Comparison of ENCODE assay signal across 9 mouse cellular contexts in the genomic region with DNA sequence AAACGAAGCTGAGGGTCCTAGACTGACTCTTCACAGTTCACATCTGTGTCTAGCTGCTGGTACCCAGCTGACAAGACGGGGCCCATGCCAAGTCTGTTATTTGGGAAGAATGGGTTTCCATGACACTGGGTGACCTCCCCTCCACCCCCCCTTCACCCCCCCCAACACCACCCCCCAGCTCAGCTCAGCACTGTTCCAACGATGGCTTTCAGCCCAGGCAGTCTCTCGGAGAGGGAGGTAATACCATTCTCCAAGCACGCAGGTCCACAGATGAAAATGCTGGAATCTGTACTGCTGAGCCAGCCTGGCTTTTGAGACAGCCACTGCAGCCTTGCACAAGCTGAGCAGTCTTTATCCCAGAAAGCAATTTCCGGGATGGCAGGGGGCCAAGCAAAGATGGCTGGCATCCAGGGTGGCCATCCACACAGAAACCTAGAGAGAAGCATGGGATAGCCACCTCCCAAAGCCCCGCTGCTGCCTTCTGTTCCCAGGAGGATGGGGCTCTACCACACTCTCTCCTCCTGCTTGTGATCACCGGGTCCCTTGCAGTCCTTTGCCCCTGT. TPM values are rescaled to one million over a fixed set of nuclear protein-coding genes. Genes with fewer than 3 reads are reported as not detected.
DNase-seq lines count a peak whose midpoint lies in the region; ATAC-seq and TF ChIP-seq lines count a peak whose summit lies in the region.
"Had no signal": no experiment of that assay in that cellular context is flagged by ENCODE, and none has a peak within 500 bp of the region (broad histone marks: within the 10 kb centered on the region; RNA-seq: fewer than 3 reads in every experiment).

No protein-coding gene starts in this region.

- H3K36me3 ChIP-seq in kidney, embryonic 15.5 days = no peaks in the 10 kb centered on the region
- H3K36me3 ChIP-seq in neural tube, embryonic 15.5 days = no peaks in the 10 kb centered on the region
- H3K36me3 ChIP-seq: liver, embryonic 13.5 days had no signal

- no peak overlapping the region for H3K27ac ChIP-seq in kidney, embryonic 15.5 days
- peak overlapping the region; percentile 76 for H3K27ac ChIP-seq in neural tube, embryonic 15.5 days (replicated peaks)
- H3K27ac ChIP-seq: liver, embryonic 13.5 days had no signal

- no peaks in the 10 kb centered on the region for H3K9me3 ChIP-seq in kidney, embryonic 15.5 days (replicated peaks)
- H3K9me3 ChIP-seq in neural tube, embryonic 15.5 days (replicated peaks) = no peaks in the 10 kb centered on the region
- H3K9me3 ChIP-seq: liver, embryonic 13.5 days had no signal

- no peak for TF ChIP-seq POLR2A in brain, embryonic 14.5 days (IDR thresholded peaks at IDR 0.05; ENCODE audit: borderline replicate concordance, extremely low read depth, insufficient read depth, insufficient read length, poor library complexity, severe bottlenecking)

- 0 out of 2 replicates have a peak, but pooled peaks cover 10% of the 10 kb centered on the region for H3K4me1 ChIP-seq in kidney, embryonic 15.5 days
- H3K4me1 ChIP-seq in neural tube, embryonic 15.5 days = peaks cover 24% of the 10 kb centered on the region
- H3K4me1 ChIP-seq: liver, embryonic 13.5 days had no signal

- H3K4me3 ChIP-seq in kidney, embryonic 15.5 days (replicated peaks) = no peak overlapping the region
- H3K4me3 ChIP-seq in neural tube, embryonic 15.5 days (replicated peaks) = no peak overlapping the region
- H3K4me3 ChIP-seq: liver, embryonic 13.5 days had no signal

- H3K9ac ChIP-seq in kidney, embryonic 15.5 days = no peak overlapping the region
- no peak overlapping the region for H3K9ac ChIP-seq in neural tube, embryonic 15.5 days (replicated peaks)
- H3K9ac ChIP-seq: liver, embryonic 13.5 days had no signal

- ATAC-seq in kidney, embryonic 15.5 days (replicated peaks; ENCODE audit: low FRiP score) = no peak
- peak; percentile 80 for ATAC-seq in neural tube, embryonic 15.5 days (ENCODE audit: low FRiP score)
- no peak for ATAC-seq in inflammation-experienced regulatory T-cells, adult 6 months

- 72% methylated on average over 8 of the region's 8 CpGs for WGBS in kidney, embryonic 15.5 days
- WGBS in neural tube, embryonic 15.5 days = 40% methylated on average over 8 of the region's 8 CpGs

- peak; percentile 69 for DNase-seq in kidney, postnatal 10 days
- peak; percentile 92 for DNase-seq in brain, embryonic 14.5 days (ENCODE audit: low read depth)
- peak; percentile 91 for DNase-seq in cerebellum, postnatal 36 days
- peak; percentile 81 to 82 for DNase-seq in layer of hippocampus, postnatal 14 days (ENCODE audit: low spot score in 2 of 2)
- no peak for DNase-seq in thymus, postnatal 25 days
- DNase-seq: liver, embryonic 13.5 days had no signal

- no peaks in the 10 kb centered on the region for H3K27me3 ChIP-seq in kidney, embryonic 15.5 days
- no peaks in the 10 kb centered on the region for H3K27me3 ChIP-seq in neural tube, embryonic 15.5 days (replicated peaks)

- no peak for TF ChIP-seq CTCF in brain, embryonic 14.5 days (IDR thresholded peaks at IDR 0.05; ENCODE audit: borderline replicate concordance, extremely low read depth, insufficient read depth, insufficient read length)

- H3K4me2 ChIP-seq in kidney, embryonic 15.5 days = no peak overlapping the region
- no peak overlapping the region for H3K4me2 ChIP-seq in neural tube, embryonic 15.5 days
- H3K4me2 ChIP-seq: liver, embryonic 13.5 days had no signal

RNA-seq across cellular contexts. Expression of a gene that starts 1.2 kb away (rescaled TPM):
- polyA plus RNA-seq in kidney, embryonic 15.5 days (2015; fragmentation: Nextera tagmentation; extraction: Ambion mirVana) = 0.08 and 0.17 TPM in 2 replicates
- 0.40 and 0.67 TPM in 2 replicates for polyA plus RNA-seq in brain, embryonic 14.5 days (2012; rRNA removed)
- 1 to 10 TPM in 1 of 2 experiments, under 1 TPM in 1; 0.90 to 1.5 TPM for total RNA-seq in layer of hippocampus, postnatal 14 days (2021)
- polyA plus RNA-seq in neural tube, embryonic 15.5 days (2015; fragmentation: Nextera tagmentation; extraction: Ambion mirVana) = 0.40 and 1.2 TPM in 2 replicates
- polyA plus RNA-seq in inflammation-experienced regulatory T-cells, adult 6 months (2017; shearing (Covaris generic)) = 1 to 10 TPM; 4.5 to 8.3 (median 6.9) TPM
- polyA plus RNA-seq: liver, embryonic 13.5 days had no signal

RNA-seq across cellular contexts. Expression of a gene that starts 41.3 kb away (rescaled TPM):
- polyA plus RNA-seq in kidney, embryonic 15.5 days (2015; fragmentation: Nextera tagmentation; extraction: Ambion mirVana) = 2.1 and 2.7 TPM in 2 replicates
- polyA plus RNA-seq in brain, embryonic 14.5 days (2012; rRNA removed) = 9.4 and 19.1 TPM in 2 replicates
- 10 to 100 TPM; 79.1 to 85.4 TPM for total RNA-seq in layer of hippocampus, postnatal 14 days (2021)
- polyA plus RNA-seq in neural tube, embryonic 15.5 days (2015; fragmentation: Nextera tagmentation; extraction: Ambion mirVana) = 7.1 and 7.4 TPM in 2 replicates
- polyA plus RNA-seq in inflammation-experienced regulatory T-cells, adult 6 months (2017; shearing (Covaris generic)) = 1 to 10 TPM in 1 of 3 experiments, not detected in 2; 1.1 TPM
